Mouse (Mus musculus) heart, adult 2 months (tissue): ENCODE data around the gene Zfhx3. TPM values are rescaled to one million over a fixed set of nuclear protein-coding genes. Genes with fewer than 3 reads are reported as not detected.

Experiments
- DNase-seq, 2 experiments: peaks; one replicate each; pipeline ENCODE4 v3.0.0; 2021
- H3K27ac ChIP-seq: fragments of 200-600 bp; 2 replicates; pipeline ENCODE4 v1.8.1; 2022
- H3K27me3 ChIP-seq: fragments of 200-500 bp; 2 replicates; pipeline ENCODE4 v1.6.1; 2012; ENCODE audit warnings: mild to moderate bottlenecking, low read length, inconsistent platforms, mixed read lengths; ENCODE audit not compliant: control insufficient read depth, insufficient read depth
- H3K36me3 ChIP-seq: fragments of 200-500 bp; 2 replicates; pipeline ENCODE4 v1.6.1; 2012; ENCODE audit warnings: low read length, inconsistent platforms; ENCODE audit not compliant: control insufficient read depth, insufficient read depth
- H3K4me1 ChIP-seq: fragments of 200-500 bp; 2 replicates; pipeline ENCODE4 v1.6.1; 2011; ENCODE audit warnings: low read length; ENCODE audit not compliant: control insufficient read depth, insufficient read depth
- H3K4me3 ChIP-seq: fragments of 200-600 bp; 2 replicates; pipeline ENCODE4 v1.8.1; 2022
- H3K79me2 ChIP-seq: fragments of 200-500 bp; replicated peaks from 2 replicates; pipeline ENCODE4 v1.6.1; 2012; ENCODE audit warnings: mild to moderate bottlenecking, inconsistent platforms, low read length, moderate library complexity, mixed read lengths; ENCODE audit not compliant: control insufficient read depth, insufficient read depth
- H3K9ac ChIP-seq: fragments of 200-500 bp; 2 replicates; pipeline ENCODE4 v1.6.1; 2012; ENCODE audit warnings: low read depth, mild to moderate bottlenecking, control low read depth, inconsistent platforms, low read length, mixed read lengths
- CTCF ChIP-seq: fragments of 200-600 bp; IDR thresholded peaks from 2 replicates; pipeline ENCODE4 v1.8.1; 2022; ENCODE audit warnings: antibody characterized with exemption, mild to moderate bottlenecking, moderate library complexity
- EP300 ChIP-seq: fragments of 200-500 bp; IDR thresholded peaks from 2 replicates; pipeline ENCODE4 v1.6.1; 2011; ENCODE audit warnings: low read depth, low read length, control low read depth; ENCODE audit not compliant: insufficient read depth
- POLR2A ChIP-seq: fragments of 200-500 bp; IDR thresholded peaks from 2 replicates; pipeline ENCODE4 v1.6.1; 2011; ENCODE audit warnings: mild to moderate bottlenecking, low read depth, low read length, control low read depth; ENCODE audit not compliant: insufficient read depth
- WGBS: fragments of 180-500 bp; shearing (Covaris S2); methylation state at CpG from one replicate; pipeline ENCODE4 v1.1.7; 2018; 5-methylcytosine and 5-hydroxymethylcytosine counted together
- intact Hi-C: fragments of 180-260 bp; cut with DNase I; formaldehyde crosslinking; loops from one replicate; pipeline ENCODE4 v1.15.1; 2025
- polyA plus RNA-seq: library from polyadenylated mRNA; depleted of rRNA; stranded (reverse); fragments of >200 nt; gene quantifications from 2 replicates; pipeline ENCODE4 v1.2.3, GENCODE M21; 2012
- total RNA-seq, 2 experiments: library from RNA; stranded (reverse); gene quantifications; 2 replicates each; pipeline ENCODE4 v1.2.3; 2021

Gene Zfhx3
- total and polyA plus RNA-seq, 3 experiments, result 1.8 to 8.3 (median 6.9) TPM

GRCm38 (mm10) chr8:107942752-107943510, 487 bp downstream of the Zfhx3 start:
- Histone ChIP-seq H3K4me3 (no peak overlapping the region), H3K27me3 (peaks cover 6% of the 10 kb centered on the region; the same call in 1 of the 2 replicates), H3K9ac (no peak overlapping the region), H3K4me1 (no peaks in the 10 kb centered on the region), H3K36me3 (no peaks in the 10 kb centered on the region), H3K79me2 (no peaks in the 10 kb centered on the region), H3K27ac (no peak overlapping the region)
- DNase-seq, result no peak
- intact Hi-C loops, result no loop called here
- WGBS, result 2% methylated on average over 16 of the region's 17 CpGs
- TF ChIP-seq CTCF, result no peak

GRCm38 (mm10) chr8:107943550-107944348, 1.3 kb downstream of the Zfhx3 start:
- Histone ChIP-seq H3K4me1 (no peaks in the 10 kb centered on the region), H3K79me2 (no peaks in the 10 kb centered on the region), H3K4me3 (no peak overlapping the region), H3K9ac (no peak overlapping the region), H3K27ac (no peak overlapping the region), H3K27me3 (peaks cover 6% of the 10 kb centered on the region; the same call in 1 of the 2 replicates), H3K36me3 (no peaks in the 10 kb centered on the region)
- DNase-seq, result no peak
- intact Hi-C loops, result no loop called here
- TF ChIP-seq EP300, result no peak
- no peak for TF ChIP-seq POLR2A
- no peak for TF ChIP-seq CTCF
- 10% methylated on average over 10 of the region's 10 CpGs for WGBS

- TF ChIP-seq CTCF, result no peak
- Histone ChIP-seq H3K36me3 (no peaks in the 10 kb centered on the region), H3K27me3 (peaks cover 8% of the 10 kb centered on the region), H3K4me3 (no peak overlapping the region), H3K9ac (no peak overlapping the region), H3K4me1 (no peaks in the 10 kb centered on the region), H3K27ac (no peak overlapping the region), H3K79me2 (no peaks in the 10 kb centered on the region)
- no peak for DNase-seq
- WGBS, result 17% methylated on average over 31 of the region's 31 CpGs
- intact Hi-C loops, result no loop called here
Measured at GRCm38 (mm10) chr8:107944676-107945600, 2.5 kb downstream of the Zfhx3 start.

GRCm38 (mm10) chr8:107946888-107947287, 4.4 kb downstream of the Zfhx3 start:
- intact Hi-C loops, result no loop called here
- no peak overlapping the region for H3K4me3 ChIP-seq
- no peak overlapping the region for H3K9ac ChIP-seq
- DNase-seq, result no peak
- TF ChIP-seq EP300 (no peak), POLR2A (no peak), CTCF (no peak)
- 52% methylated on average over 5 of the region's 5 CpGs for WGBS
- peaks cover 8% of the 10 kb centered on the region for H3K27me3 ChIP-seq
- H3K79me2 ChIP-seq, result no peaks in the 10 kb centered on the region
- H3K27ac ChIP-seq, result no peak overlapping the region
- H3K36me3 ChIP-seq, result no peaks in the 10 kb centered on the region
- no peaks in the 10 kb centered on the region for H3K4me1 ChIP-seq

- H3K4me1 ChIP-seq, result no peaks in the 10 kb centered on the region
- 68% methylated on average over 3 of the region's 3 CpGs for WGBS
- H3K9ac ChIP-seq, result no peak overlapping the region
- H3K4me3 ChIP-seq, result no peak overlapping the region
- H3K27ac ChIP-seq, result no peak overlapping the region
- no peak for TF ChIP-seq CTCF
- no peak for DNase-seq
- no peaks in the 10 kb centered on the region for H3K36me3 ChIP-seq
- H3K79me2 ChIP-seq, result no peaks in the 10 kb centered on the region
- no peaks in the 10 kb centered on the region for H3K27me3 ChIP-seq
- intact Hi-C loops, result no loop called here
Measured at GRCm38 (mm10) chr8:107955887-107956286, 13.4 kb downstream of the Zfhx3 start.

GRCm38 (mm10) chr8:107957566-107957965, 15.1 kb downstream of the Zfhx3 start:
- Histone ChIP-seq H3K79me2 (no peaks in the 10 kb centered on the region), H3K9ac (no peak overlapping the region), H3K27me3 (no peaks in the 10 kb centered on the region; the same call in 1 of the 2 replicates), H3K27ac (no peak overlapping the region), H3K4me1 (no peaks in the 10 kb centered on the region), H3K36me3 (no peaks in the 10 kb centered on the region), H3K4me3 (no peak overlapping the region)
- TF ChIP-seq EP300 (no peak), POLR2A (no peak), CTCF (no peak)
- intact Hi-C loops, result no loop called here
- no peak for DNase-seq
- WGBS, result 79% methylated on average over 8 of the region's 8 CpGs
